Mouse (Mus musculus): ENCODE results near the gene Rb1. TPM values are rescaled to one million over a fixed set of nuclear protein-coding genes. Genes with fewer than 3 reads are reported as not detected.

The Rb1 gene
- total and polyA plus RNA-seq, 3 experiments: 6.3 to 13.2 TPM; not detected in 1

DNA sequence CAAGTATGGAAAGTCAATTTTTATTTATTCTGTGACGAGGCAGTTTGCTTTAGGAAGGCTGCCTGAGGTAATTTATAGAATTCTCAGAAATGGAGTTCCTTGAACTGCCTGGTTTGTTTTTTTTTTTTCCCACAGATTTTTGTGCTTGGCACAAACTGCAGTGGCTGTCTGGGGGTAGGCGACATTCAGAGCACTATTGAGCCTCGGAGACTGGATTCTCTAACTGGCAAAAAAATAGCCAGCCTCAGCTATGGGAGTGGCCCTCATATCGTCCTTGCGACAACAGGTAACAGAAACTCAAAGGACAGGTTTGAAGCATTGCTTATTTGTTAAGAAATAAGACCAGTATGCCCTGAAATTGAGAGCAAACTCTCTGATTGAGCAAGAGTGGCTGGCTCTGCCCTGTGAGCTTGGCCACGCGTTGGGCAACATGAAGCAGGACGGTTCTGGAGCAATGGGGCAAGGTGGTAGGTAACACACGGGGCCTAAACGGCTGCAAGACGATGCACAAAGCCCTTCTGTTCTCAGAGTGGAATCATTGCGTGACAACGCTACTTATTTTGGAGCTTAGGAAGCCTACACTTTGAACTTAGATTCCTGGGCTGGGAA is 163.3 kb downstream of the Rb1 start:
- no peak overlapping the region for H3K9ac ChIP-seq (ENCODE audit: control insufficient read depth, low read depth, low read length, poor library complexity, severe bottlenecking)
- no peak overlapping the region for H3K4me3 ChIP-seq (ENCODE audit: control insufficient read depth in 1 of 2, insufficient read depth in 1 of 2, low read depth in 2 of 2, low read length in 2 of 2)
- no peak overlapping the region for H3K27ac ChIP-seq (ENCODE audit: control insufficient read depth, low read depth, low read length)
- no peak for DNase-seq (ENCODE audit: low read depth, low spot score)
- peaks cover 0 to 4% of the 10 kb centered on the region in 2 experiments; a peak in 2 of 4 replicates for H3K36me3 ChIP-seq (ENCODE audit: control insufficient read depth in 1 of 2, insufficient read depth in 2 of 2, low read length in 2 of 2)
- no peaks in the 10 kb centered on the region for H3K27me3 ChIP-seq (ENCODE audit: control insufficient read depth in 1 of 2, insufficient read depth in 2 of 2, low read length in 2 of 2)
- H3K9me3 ChIP-seq (replicated peaks; ENCODE audit: insufficient read depth, low read length): no peaks in the 10 kb centered on the region
- no peaks in the 10 kb centered on the region; a peak in 1 of 4 replicates for H3K4me1 ChIP-seq (ENCODE audit: control insufficient read depth in 1 of 2, insufficient read depth in 2 of 2, low read length in 2 of 2)
- no peak for TF ChIP-seq ZMIZ1 (IDR thresholded peaks at IDR 0.05; ENCODE audit: low read depth, low read length)
- TF ChIP-seq RCOR1 (IDR thresholded peaks at IDR 0.05; ENCODE audit: low read depth, low read length): no peak
- no peak for TF ChIP-seq NELFE (IDR thresholded peaks at IDR 0.05; ENCODE audit: low read depth, low read length)
- TF ChIP-seq E2F4 (IDR thresholded peaks at IDR 0.05; ENCODE audit: borderline replicate concordance, low read depth, low read length): no peak
- TF ChIP-seq POLR2AphosphoS5 (IDR thresholded peaks at IDR 0.05; ENCODE audit: borderline replicate concordance, low read depth, low read length): no peak
- no peak for TF ChIP-seq TBP (IDR thresholded peaks at IDR 0.05; ENCODE audit: low read depth, low read length)
- TF ChIP-seq POLR2AphosphoS2 (IDR thresholded peaks at IDR 0.05; ENCODE audit: low read length): no peak
- TF ChIP-seq ETS1 (IDR thresholded peaks at IDR 0.05; ENCODE audit: low read depth, low read length): no peak
- no peak for TF ChIP-seq POLR2A (IDR thresholded peaks at IDR 0.05; ENCODE audit: control insufficient read depth in 1 of 2, insufficient read depth in 1 of 2, low read depth in 1 of 2, low read length in 2 of 2, poor library complexity in 1 of 2)
- TF ChIP-seq JUND (IDR thresholded peaks at IDR 0.05; ENCODE audit: low read depth, low read length): no peak
- TF ChIP-seq USF1 (IDR thresholded peaks at IDR 0.05; ENCODE audit: low read depth, low read length): no peak
- no peak for TF ChIP-seq MAFK (IDR thresholded peaks at IDR 0.05; ENCODE audit: borderline replicate concordance, low read depth, low read length)
- TF ChIP-seq MXI1 (IDR thresholded peaks at IDR 0.05; ENCODE audit: low read depth, low read length): no peak
- no peak for TF ChIP-seq MAX (IDR thresholded peaks at IDR 0.05; ENCODE audit: low read length)
- TF ChIP-seq GATA1 (IDR thresholded peaks at IDR 0.05; ENCODE audit: low read depth, low read length): no peak
- no peak for TF ChIP-seq MYC (IDR thresholded peaks at IDR 0.05; ENCODE audit: low read depth, low read length)
- TF ChIP-seq ZC3H11A (IDR thresholded peaks at IDR 0.05; ENCODE audit: low read depth, low read length): no peak
- H3K79me2 ChIP-seq (ENCODE audit: control insufficient read depth, insufficient read depth, low read length, poor library complexity): no peaks in the 10 kb centered on the region

DNA sequence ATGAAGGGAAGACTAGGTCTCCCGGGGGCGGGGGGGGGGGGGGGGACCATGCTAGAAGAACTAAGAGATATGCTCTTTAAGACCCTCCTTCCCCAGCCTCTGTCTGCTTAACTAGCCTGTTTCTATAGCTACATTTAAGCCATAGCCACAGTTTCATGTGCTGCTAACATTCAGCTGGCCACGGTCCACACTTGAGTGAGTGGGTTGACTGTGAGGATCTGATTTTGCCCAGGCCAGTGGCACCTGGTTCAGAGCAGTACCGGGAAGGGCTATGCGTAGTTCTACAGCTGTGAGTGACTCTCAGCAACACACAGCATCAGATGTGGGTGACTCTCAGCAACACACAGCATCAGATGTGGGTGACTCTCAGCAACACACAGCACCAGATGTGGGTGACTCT is 164.3 kb downstream of the Rb1 start:
- Histone ChIP-seq H3K9me3 (replicated peaks; ENCODE audit: insufficient read depth, low read length) (no peaks in the 10 kb centered on the region), H3K36me3 (ENCODE audit: control insufficient read depth in 1 of 2, insufficient read depth in 2 of 2, low read length in 2 of 2) (peaks cover 0 to 4% of the 10 kb centered on the region in 2 experiments; a peak in 2 of 4 replicates), H3K27me3 (ENCODE audit: control insufficient read depth in 1 of 2, insufficient read depth in 2 of 2, low read length in 2 of 2) (no peaks in the 10 kb centered on the region), H3K9ac (ENCODE audit: control insufficient read depth, low read depth, low read length, poor library complexity, severe bottlenecking) (no peak overlapping the region), H3K79me2 (ENCODE audit: control insufficient read depth, insufficient read depth, low read length, poor library complexity) (no peaks in the 10 kb centered on the region), H3K4me1 (ENCODE audit: control insufficient read depth in 1 of 2, insufficient read depth in 2 of 2, low read length in 2 of 2) (no peaks in the 10 kb centered on the region; a peak in 1 of 4 replicates), H3K4me3 (ENCODE audit: control insufficient read depth in 1 of 2, insufficient read depth in 1 of 2, low read depth in 2 of 2, low read length in 2 of 2) (no peak overlapping the region), H3K27ac (ENCODE audit: control insufficient read depth, low read depth, low read length) (no peak overlapping the region)
- TF ChIP-seq EP300 (IDR thresholded peaks at IDR 0.05; ENCODE audit: low read depth in 1 of 2, low read length in 2 of 2) (no peak), CHD1 (IDR thresholded peaks at IDR 0.05; ENCODE audit: low read depth, low read length) (no peak), USF1 (IDR thresholded peaks at IDR 0.05; ENCODE audit: low read depth, low read length) (no peak), MXI1 (IDR thresholded peaks at IDR 0.05; ENCODE audit: low read depth, low read length) (no peak), CTCF (IDR thresholded peaks at IDR 0.05 in 2 of 3, conservative IDR thresholded peaks at IDR 0.05 in 1 of 3; ENCODE audit: control insufficient read depth in 1 of 3, insufficient read depth in 1 of 3, low read depth in 2 of 3, low read length in 3 of 3, poor library complexity in 1 of 3, severe bottlenecking in 1 of 3) (no peak), NRF1 (IDR thresholded peaks at IDR 0.05; ENCODE audit: insufficient read depth, low read depth, low read length, poor library complexity, severe bottlenecking) (no peak), POLR2AphosphoS5 (IDR thresholded peaks at IDR 0.05; ENCODE audit: borderline replicate concordance, low read depth, low read length) (no peak), RCOR1 (IDR thresholded peaks at IDR 0.05; ENCODE audit: low read depth, low read length) (no peak), POLR2AphosphoS2 (IDR thresholded peaks at IDR 0.05; ENCODE audit: low read length) (no peak)
- no peak for DNase-seq (ENCODE audit: low read depth, low spot score)

Measured in MEL (cell line).